Mouse (Mus musculus) midbrain, embryonic 10.5 days (tissue): ENCODE results near the gene Ppp1r12b. TPM values are rescaled to one million over a fixed set of nuclear protein-coding genes. Genes with fewer than 3 reads are reported as not detected.

Experiments
- microRNA-seq: library from miRNA; unstranded; fragments of <30 nt; microRNA quantifications from one replicate; pipeline ENCODE4, GENCODE M21; 2017
- polyA plus RNA-seq: library from polyadenylated mRNA; unstranded; fragments of >200 nt; fragmentation: Nextera tagmentation; extraction: Ambion mirVana; gene quantifications from 2 replicates; pipeline ENCODE4 v1.2.1, GENCODE M21; 2016

Ppp1r12b gene
- polyA plus RNA-seq, 1 experiment from 2014 or later = 5.7 TPM

Small RNA genes within 50 kb of the gene (microRNA-seq; reads per million reads assigned to microRNA genes)
- not detected for gene Gm22232

Other genes starting within 250 kb of the Ppp1r12b start
- 54.2 and 61.5 TPM in 2 replicates for gene Ube2t, start 6.6 kb upstream of the Ppp1r12b start, polyA plus RNA-seq
- 0.06 and 0.17 TPM in 2 replicates for gene Lgr6, start 149.3 kb upstream of the Ppp1r12b start, polyA plus RNA-seq
- 1.3 and 2.4 TPM in 2 replicates for gene Ptpn7, start 176.8 kb upstream of the Ppp1r12b start, polyA plus RNA-seq
- gene Arl8a, start 190.9 kb upstream of the Ppp1r12b start, polyA plus RNA-seq = 46.5 and 67.6 TPM in 2 replicates
- not detected in 2 replicates for gene Gpr37l1, start 211.7 kb upstream of the Ppp1r12b start, polyA plus RNA-seq